Mouse (Mus musculus): Measurements from ENCODE around the gene Prss44. TPM values are rescaled to one million over a fixed set of nuclear protein-coding genes. Genes with fewer than 3 reads are reported as not detected.

Prss44 gene
- polyA plus RNA-seq, 1 experiment from 2014 or later: not detected

Other genes with a start within 250 kb of the Prss44 start
- 39.9 and 49.9 TPM in 2 replicates for gene Nradd, start 189.5 kb upstream of the Prss44 start, polyA plus RNA-seq (2016; fragmentation: Nextera tagmentation; extraction: Ambion mirVana)
- gene Nbeal2, start 159.8 kb upstream of the Prss44 start, polyA plus RNA-seq (2016; fragmentation: Nextera tagmentation; extraction: Ambion mirVana): 1.4 and 1.7 TPM in 2 replicates
- 173 and 180 TPM in 2 replicates for gene Ccdc12, start 157.5 kb upstream of the Prss44 start, polyA plus RNA-seq (2016; fragmentation: Nextera tagmentation; extraction: Ambion mirVana)
- 2.0 TPM in 1 of 2 replicates, not detected in the other for gene Myl3, start 72.1 kb upstream of the Prss44 start, polyA plus RNA-seq (2016; fragmentation: Nextera tagmentation; extraction: Ambion mirVana)
- 31.6 and 38.7 TPM in 2 replicates for gene Pth1r, start 66.8 kb upstream of the Prss44 start, polyA plus RNA-seq (2016; fragmentation: Nextera tagmentation; extraction: Ambion mirVana)
- gene Prss42, start 15.8 kb upstream of the Prss44 start, polyA plus RNA-seq (2016; fragmentation: Nextera tagmentation; extraction: Ambion mirVana): not detected in 2 replicates
- not detected in 2 replicates for gene Prss43, start 12.7 kb downstream of the Prss44 start, polyA plus RNA-seq (2016; fragmentation: Nextera tagmentation; extraction: Ambion mirVana)
- gene Prss45, start 20.6 kb downstream of the Prss44 start, polyA plus RNA-seq (2016; fragmentation: Nextera tagmentation; extraction: Ambion mirVana): not detected in 2 replicates
- gene Prss46, start 30.5 kb downstream of the Prss44 start, polyA plus RNA-seq (2016; fragmentation: Nextera tagmentation; extraction: Ambion mirVana): not detected in 2 replicates
- 0.68 and 0.88 TPM in 2 replicates for gene Prss50, start 44.0 kb downstream of the Prss44 start, polyA plus RNA-seq (2016; fragmentation: Nextera tagmentation; extraction: Ambion mirVana)
- gene Als2cl, start 65.9 kb downstream of the Prss44 start, polyA plus RNA-seq (2016; fragmentation: Nextera tagmentation; extraction: Ambion mirVana): 0.77 and 1.1 TPM in 2 replicates
- gene Tmie, start 66.1 kb downstream of the Prss44 start, polyA plus RNA-seq (2016; fragmentation: Nextera tagmentation; extraction: Ambion mirVana): 0.18 and 0.47 TPM in 2 replicates
- gene Fam240a, start 102.9 kb downstream of the Prss44 start, polyA plus RNA-seq (2016; fragmentation: Nextera tagmentation; extraction: Ambion mirVana): not detected in 2 replicates
- gene Tdgf1, start 132.2 kb downstream of the Prss44 start, polyA plus RNA-seq (2016; fragmentation: Nextera tagmentation; extraction: Ambion mirVana): not detected in 2 replicates
- gene Lrrc2, start 137.6 kb downstream of the Prss44 start, polyA plus RNA-seq (2016; fragmentation: Nextera tagmentation; extraction: Ambion mirVana): 0.33 TPM in 1 of 2 replicates, not detected in the other
- 0.14 TPM in 1 of 2 replicates, not detected in the other for gene Rtp3, start 176.6 kb downstream of the Prss44 start, polyA plus RNA-seq (2016; fragmentation: Nextera tagmentation; extraction: Ambion mirVana)
- 0.27 TPM in 1 of 2 replicates, not detected in the other for gene Ltf, start 205.3 kb downstream of the Prss44 start, polyA plus RNA-seq (2016; fragmentation: Nextera tagmentation; extraction: Ambion mirVana)
- 0.70 and 0.76 TPM in 2 replicates for gene Ccrl2, start 243.5 kb downstream of the Prss44 start, polyA plus RNA-seq (2016; fragmentation: Nextera tagmentation; extraction: Ambion mirVana)